ENCODE assay signal across 8 mouse cellular contexts in genomic region chr8:70440246-70440645, GRCm38 (mm10). TPM values are rescaled to one million over a fixed set of nuclear protein-coding genes. Genes with fewer than 3 reads are reported as not detected.
DNase-seq lines count a peak whose midpoint lies in the region; ATAC-seq and TF ChIP-seq lines count a peak whose summit lies in the region.
"Had no signal": no experiment of that assay in that cellular context is flagged by ENCODE, and none has a peak within 500 bp of the region (broad histone marks: within the 10 kb centered on the region; RNA-seq: fewer than 3 reads in every experiment).

No protein-coding gene starts in this region.

- H3K4me3 ChIP-seq in megakaryocyte, embryonic 14.5 days (replicated peaks) = peak overlapping the region; percentile 92
- peak overlapping the region; percentile 64 for H3K4me3 ChIP-seq in forebrain, embryonic 12.5 days (replicated peaks)
- H3K4me3 ChIP-seq in liver, embryonic 14.5 days (ENCODE audit: insufficient read depth in 1 of 2, low read depth in 2 of 2, low read length in 2 of 2) = peak overlapping the region in 1 of 2 experiments; percentile 64; a peak in 1 of 4 replicates

- peaks cover 88% of the 10 kb centered on the region for H3K4me1 ChIP-seq in megakaryocyte, embryonic 14.5 days
- H3K4me1 ChIP-seq in forebrain, embryonic 12.5 days = peaks cover 19% of the 10 kb centered on the region
- peaks cover 21 to 35% of the 10 kb centered on the region in 2 experiments for H3K4me1 ChIP-seq in liver, embryonic 14.5 days (replicated peaks; ENCODE audit: control insufficient read depth in 2 of 2, insufficient read depth in 2 of 2, low read length in 1 of 2)

- no peaks in the 10 kb centered on the region for H3K27me3 ChIP-seq in megakaryocyte, embryonic 14.5 days (replicated peaks)
- peaks cover 9% of the 10 kb centered on the region; the same call in 1 of the 2 replicates for H3K27me3 ChIP-seq in forebrain, embryonic 12.5 days
- H3K27me3 ChIP-seq in liver, embryonic 14.5 days (ENCODE audit: control insufficient read depth, insufficient read depth, low read length) = no peaks in the 10 kb centered on the region

- DNase-seq in liver, embryonic 14.5 days (ENCODE audit: low read depth in 3 of 3, low spot score in 3 of 3) = no peak
- DNase-seq in left cerebral cortex, adult 18-20 months (ENCODE audit: low spot score in 2 of 2) = no peak
- DNase-seq in urinary bladder, postnatal 10 days (ENCODE audit: low spot score) = no peak
- DNase-seq in cerebellum, postnatal 4 days (ENCODE audit: low spot score in 2 of 2) = no peak

- H3K9ac ChIP-seq in forebrain, embryonic 12.5 days = peak overlapping the region; percentile 58
- peak overlapping the region; percentile 58; the same call in 1 of the 2 replicates for H3K9ac ChIP-seq in liver, embryonic 14.5 days (replicated peaks)

- TF ChIP-seq CTCF in liver, embryonic 14.5 days (IDR thresholded peaks at IDR 0.05; ENCODE audit: low read depth) = peak; percentile 32

- H3K36me3 ChIP-seq in megakaryocyte, embryonic 14.5 days (replicated peaks; ENCODE audit: low read length) = peaks cover 22% of the 10 kb centered on the region
- no peaks in the 10 kb centered on the region for H3K36me3 ChIP-seq in forebrain, embryonic 12.5 days (replicated peaks)
- H3K36me3 ChIP-seq in liver, embryonic 14.5 days (replicated peaks; ENCODE audit: control insufficient read depth, insufficient read depth, low read depth) = no peaks in the 10 kb centered on the region

- peak overlapping the region; percentile 85; the same call in 1 of the 2 replicates for H3K27ac ChIP-seq in forebrain, embryonic 12.5 days
- H3K27ac ChIP-seq in liver, embryonic 14.5 days = peak overlapping the region; percentile 32; the same call in 1 of the 2 replicates

- WGBS in forebrain, embryonic 12.5 days = 52% methylated on average over 3 of the region's 3 CpGs
- WGBS in liver, embryonic 14.5 days (ENCODE audit: insufficient replicate concordance) = 57% methylated on average over 3 of the region's 3 CpGs

- H3K9me3 ChIP-seq in megakaryocyte, embryonic 14.5 days = no peaks in the 10 kb centered on the region
- no peaks in the 10 kb centered on the region for H3K9me3 ChIP-seq in forebrain, embryonic 12.5 days
- no peaks in the 10 kb centered on the region for H3K9me3 ChIP-seq in liver, embryonic 14.5 days (ENCODE audit: control insufficient read depth, low read length)

- no peak for TF ChIP-seq EP300 in liver, embryonic 14.5 days (IDR thresholded peaks at IDR 0.05; ENCODE audit: low read depth)

- no peak for ATAC-seq in megakaryocyte, adult 5-6 weeks (ENCODE audit: poor library complexity, severe bottlenecking)
- ATAC-seq in forebrain, embryonic 12.5 days (ENCODE audit: low FRiP score) = no peak
- ATAC-seq in liver, embryonic 14.5 days (ENCODE audit: insufficient read depth) = no peak

- H3K4me2 ChIP-seq in forebrain, embryonic 12.5 days = peak overlapping the region; percentile 65
- H3K4me2 ChIP-seq in liver, embryonic 14.5 days (ENCODE audit: low read depth) = peak overlapping the region; percentile 89

RNA-seq across cellular contexts. Expression of gene Crtc1, which starts 0.9 kb away (rescaled TPM):
- polyA plus RNA-seq in megakaryocyte, embryonic 14.5 days (2012; ENCODE audit: insufficient read depth, low replicate concordance) = 17.9 and 34.0 TPM in 2 replicates
- 2.7 and 3.9 TPM in 2 replicates for total RNA-seq in megakaryocyte, adult 5-6 weeks (2015)
- total RNA-seq in megakaryocyte, adult 5-6 weeks (2017) = 2.2 TPM in 2 replicates
- polyA plus RNA-seq in forebrain, embryonic 12.5 days (2016; fragmentation: Nextera tagmentation; extraction: Ambion mirVana) = 18.3 and 22.0 TPM in 2 replicates
- 3.9 and 4.5 TPM in 2 replicates for polyA plus RNA-seq in liver, embryonic 14.5 days (2012; rRNA removed)
- polyA plus RNA-seq in liver, embryonic 14.5 days (2014; fragmentation: Nextera tagmentation; extraction: Ambion mirVana) = 2.9 and 3.9 TPM in 2 replicates
- total RNA-seq in left cerebral cortex, adult 18-20 months (2021) = 100 to 1,000 TPM; 152 to 154 TPM

RNA-seq across cellular contexts. Expression of gene Klhl26, which starts 36.5 kb away (rescaled TPM):
- polyA plus RNA-seq in megakaryocyte, embryonic 14.5 days (2012; ENCODE audit: insufficient read depth, low replicate concordance) = 10.3 and 19.1 TPM in 2 replicates
- 1.6 and 2.4 TPM in 2 replicates for total RNA-seq in megakaryocyte, adult 5-6 weeks (2015)
- 3.6 and 5.4 TPM in 2 replicates for total RNA-seq in megakaryocyte, adult 5-6 weeks (2017)
- polyA plus RNA-seq in forebrain, embryonic 12.5 days (2016; fragmentation: Nextera tagmentation; extraction: Ambion mirVana) = 18.3 and 18.6 TPM in 2 replicates
- 6.5 and 7.1 TPM in 2 replicates for polyA plus RNA-seq in liver, embryonic 14.5 days (2012; rRNA removed)
- polyA plus RNA-seq in liver, embryonic 14.5 days (2014; fragmentation: Nextera tagmentation; extraction: Ambion mirVana) = 5.0 and 6.0 TPM in 2 replicates
- total RNA-seq in left cerebral cortex, adult 18-20 months (2021) = 10 to 100 TPM; 43.7 to 44.4 TPM

RNA-seq across cellular contexts. Expression of gene Tmem59l, which starts 46.9 kb away (rescaled TPM):
- not detected in 2 replicates for polyA plus RNA-seq in megakaryocyte, embryonic 14.5 days (2012; ENCODE audit: insufficient read depth, low replicate concordance)
- not detected in 2 replicates for total RNA-seq in megakaryocyte, adult 5-6 weeks (2015)
- not detected in 2 replicates for total RNA-seq in megakaryocyte, adult 5-6 weeks (2017)
- polyA plus RNA-seq in forebrain, embryonic 12.5 days (2016; fragmentation: Nextera tagmentation; extraction: Ambion mirVana) = 17.0 and 17.6 TPM in 2 replicates
- 0.03 and 0.09 TPM in 2 replicates for polyA plus RNA-seq in liver, embryonic 14.5 days (2012; rRNA removed)
- polyA plus RNA-seq in liver, embryonic 14.5 days (2014; fragmentation: Nextera tagmentation; extraction: Ambion mirVana) = not detected in 2 replicates
- total RNA-seq in left cerebral cortex, adult 18-20 months (2021) = 100 to 1,000 TPM; 295 to 296 TPM

RNA-seq across cellular contexts. Expression of gene Crlf1, which starts 52.7 kb away (rescaled TPM):
- not detected in 2 replicates for polyA plus RNA-seq in megakaryocyte, embryonic 14.5 days (2012; ENCODE audit: insufficient read depth, low replicate concordance)
- total RNA-seq in megakaryocyte, adult 5-6 weeks (2015) = not detected in 2 replicates
- total RNA-seq in megakaryocyte, adult 5-6 weeks (2017) = not detected in 2 replicates
- 1.6 and 2.8 TPM in 2 replicates for polyA plus RNA-seq in forebrain, embryonic 12.5 days (2016; fragmentation: Nextera tagmentation; extraction: Ambion mirVana)
- 1.5 and 1.9 TPM in 2 replicates for polyA plus RNA-seq in liver, embryonic 14.5 days (2012; rRNA removed)
- 3.7 and 4.0 TPM in 2 replicates for polyA plus RNA-seq in liver, embryonic 14.5 days (2014; fragmentation: Nextera tagmentation; extraction: Ambion mirVana)
- 1 to 10 TPM; 1.5 to 2.8 TPM for total RNA-seq in left cerebral cortex, adult 18-20 months (2021)
- total RNA-seq: hematopoietic stem cell, adult 5-6 weeks had no signal

Comparison
In these comparisons a context has a peak if more than half of its experiments do, and no peak if none do; other contexts are left out.
1. RNA of gene Tmem59l, which starts 46.9 kb away (polyA plus RNA-seq): 17.0 to 17.6 TPM in forebrain, embryonic 12.5 days; 0.03 to 0.09 TPM in liver, embryonic 14.5 days and not detected in megakaryocyte, embryonic 14.5 days; every median in the first group is over 10 times any median in the second.